Mouse (Mus musculus) thymus, adult 2 months (tissue): ENCODE data around the gene St6galnac3. TPM values are rescaled to one million over a fixed set of nuclear protein-coding genes. Genes with fewer than 3 reads are reported as not detected.

Experiments used
- DNase-seq: peaks from one replicate; pipeline ENCODE4 v3.0.0; 2021
- H3K27ac ChIP-seq: fragments of 200-500 bp; 2 replicates; pipeline ENCODE4 v1.5.1; 2012; ENCODE audit warnings: low read length, control low read depth; ENCODE audit not compliant: control insufficient read depth, insufficient read depth
- H3K27me3 ChIP-seq: fragments of 200-500 bp; 2 replicates; pipeline ENCODE4 v1.6.1; 2012; ENCODE audit warnings: mild to moderate bottlenecking, low read length, moderate library complexity, mixed read lengths; ENCODE audit not compliant: control insufficient read depth, insufficient read depth
- H3K36me3 ChIP-seq: fragments of 200-500 bp; 2 replicates; pipeline ENCODE4 v1.6.1; 2012; ENCODE audit warnings: mild to moderate bottlenecking, low read length, moderate library complexity; ENCODE audit not compliant: control insufficient read depth, insufficient read depth
- H3K4me1 ChIP-seq: fragments of 200-500 bp; replicated peaks from 2 replicates; pipeline ENCODE4 v1.6.1; 2012; ENCODE audit warnings: low read length; ENCODE audit not compliant: control insufficient read depth, insufficient read depth
- H3K4me3 ChIP-seq: fragments of 200-500 bp; 2 replicates; pipeline ENCODE4 v1.5.1; 2012; ENCODE audit warnings: mild to moderate bottlenecking, low read length, control low read depth, moderate library complexity; ENCODE audit not compliant: control insufficient read depth, insufficient read depth
- CTCF ChIP-seq: fragments of 200-500 bp; IDR thresholded peaks from 2 replicates; pipeline ENCODE4 v1.5.1; 2012; ENCODE audit warnings: mild to moderate bottlenecking, control low read depth, low read length, moderate library complexity, borderline replicate concordance; ENCODE audit not compliant: control insufficient read depth, poor library complexity, insufficient read depth; ENCODE audit errors: extremely low read depth
- POLR2A ChIP-seq: fragments of 200-500 bp; IDR thresholded peaks from 2 replicates; pipeline ENCODE4 v1.6.1; 2012; ENCODE audit warnings: mild to moderate bottlenecking, low read length, control low read depth, moderate library complexity; ENCODE audit not compliant: control insufficient read depth, poor library complexity, insufficient read depth; ENCODE audit errors: extremely low read depth
- WGBS: fragments of 180-500 bp; shearing (Covaris S2); methylation state at CpG from one replicate; pipeline ENCODE4 v1.1.7; 2018; 5-methylcytosine and 5-hydroxymethylcytosine counted together
- polyA plus RNA-seq: library from polyadenylated mRNA; depleted of rRNA; stranded (reverse); fragments of >200 nt; gene quantifications from 2 replicates; pipeline ENCODE4 v1.2.3, GENCODE M21; 2012

St6galnac3 gene
- polyA plus RNA-seq, 1 experiment: 1.3 TPM

- TF ChIP-seq POLR2A: no peak
- TF ChIP-seq CTCF: no peak
- no peaks in the 10 kb centered on the region for H3K36me3 ChIP-seq
- no peaks in the 10 kb centered on the region for H3K27me3 ChIP-seq
- DNase-seq: no peak
- WGBS: 92% methylated on average over 9 of the region's 9 CpGs
- H3K4me3 ChIP-seq: no peak overlapping the region
- H3K27ac ChIP-seq: no peak overlapping the region
- H3K4me1 ChIP-seq: no peaks in the 10 kb centered on the region
Measured at GRCm38 (mm10) chr3:153292363-153292762, 432.6 kb downstream of the St6galnac3 start.

DNA sequence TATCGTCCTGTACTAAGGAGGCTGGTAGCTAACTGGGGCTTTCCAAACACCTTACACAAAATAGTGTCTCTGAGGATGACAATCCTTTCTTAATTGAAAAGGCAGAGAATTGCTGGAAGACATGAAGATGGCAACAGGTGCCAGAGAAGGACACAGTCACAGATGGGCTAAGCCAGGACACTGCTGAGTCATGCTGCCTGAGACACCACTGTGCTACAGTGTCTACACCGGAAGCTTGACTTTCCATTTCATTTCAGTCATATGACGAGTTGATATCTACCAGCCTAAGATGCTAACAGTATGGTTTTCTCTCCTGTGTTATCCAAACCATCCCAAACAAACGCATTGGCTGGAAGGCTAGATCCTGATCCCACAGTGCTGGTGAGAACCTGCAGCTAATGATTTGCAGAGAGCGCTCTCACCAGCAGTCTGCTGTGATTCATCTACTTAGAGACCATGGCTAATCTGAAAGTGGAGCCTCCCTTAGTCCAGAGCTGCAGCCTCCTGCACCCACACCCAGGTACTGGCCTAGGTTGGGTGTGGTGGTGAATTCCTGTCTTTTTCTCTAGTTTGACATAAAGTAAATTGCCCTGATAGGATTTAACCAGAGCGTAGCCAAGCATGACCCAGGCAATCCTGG is 433.4 kb downstream of the St6galnac3 start:
- Histone ChIP-seq H3K36me3 (no peaks in the 10 kb centered on the region), H3K27ac (no peak overlapping the region), H3K4me3 (no peak overlapping the region), H3K27me3 (no peaks in the 10 kb centered on the region), H3K4me1 (no peaks in the 10 kb centered on the region)
- no peak for DNase-seq
- 90% methylated on average over 6 of the region's 6 CpGs for WGBS
- no peak for TF ChIP-seq POLR2A
- TF ChIP-seq CTCF: no peak

- Histone ChIP-seq H3K27ac (no peak overlapping the region), H3K4me1 (no peaks in the 10 kb centered on the region), H3K4me3 (no peak overlapping the region), H3K36me3 (no peaks in the 10 kb centered on the region), H3K27me3 (no peaks in the 10 kb centered on the region)
- no peak for TF ChIP-seq POLR2A
- TF ChIP-seq CTCF: no peak
- DNase-seq: no peak
- WGBS: 97% methylated on average over 4 of the region's 4 CpGs
Measured at GRCm38 (mm10) chr3:153289971-153290370, 435.0 kb downstream of the St6galnac3 start.

- WGBS: 94% methylated on average over 4 of the region's 4 CpGs
- H3K36me3 ChIP-seq: no peaks in the 10 kb centered on the region
- no peaks in the 10 kb centered on the region for H3K27me3 ChIP-seq
- no peak overlapping the region for H3K4me3 ChIP-seq
- no peak for DNase-seq
- no peak overlapping the region for H3K27ac ChIP-seq
- H3K4me1 ChIP-seq: no peaks in the 10 kb centered on the region
- no peak for TF ChIP-seq CTCF
- TF ChIP-seq POLR2A: no peak
Measured at GRCm38 (mm10) chr3:153287564-153287963, 437.4 kb downstream of the St6galnac3 start.

- TF ChIP-seq POLR2A (no peak), CTCF (no peak)
- Histone ChIP-seq H3K27ac (no peak overlapping the region), H3K4me3 (no peak overlapping the region), H3K27me3 (no peaks in the 10 kb centered on the region), H3K4me1 (no peaks in the 10 kb centered on the region), H3K36me3 (no peaks in the 10 kb centered on the region)
- WGBS: 96% methylated on average over 6 of the region's 6 CpGs
- no peak for DNase-seq
Measured at GRCm38 (mm10) chr3:153287081-153287480, 437.9 kb downstream of the St6galnac3 start.

GRCm38 (mm10) chr3:153282123-153282765 is 442.7 kb downstream of the St6galnac3 start:
- no peak for DNase-seq
- Histone ChIP-seq H3K27ac (no peak overlapping the region), H3K36me3 (no peaks in the 10 kb centered on the region), H3K4me1 (0 out of 2 replicates have a peak, but pooled peaks cover 2% of the 10 kb centered on the region), H3K4me3 (no peak overlapping the region), H3K27me3 (no peaks in the 10 kb centered on the region)
- TF ChIP-seq CTCF (no peak), POLR2A (no peak)
- 87% methylated on average over 16 of the region's 16 CpGs for WGBS

DNA sequence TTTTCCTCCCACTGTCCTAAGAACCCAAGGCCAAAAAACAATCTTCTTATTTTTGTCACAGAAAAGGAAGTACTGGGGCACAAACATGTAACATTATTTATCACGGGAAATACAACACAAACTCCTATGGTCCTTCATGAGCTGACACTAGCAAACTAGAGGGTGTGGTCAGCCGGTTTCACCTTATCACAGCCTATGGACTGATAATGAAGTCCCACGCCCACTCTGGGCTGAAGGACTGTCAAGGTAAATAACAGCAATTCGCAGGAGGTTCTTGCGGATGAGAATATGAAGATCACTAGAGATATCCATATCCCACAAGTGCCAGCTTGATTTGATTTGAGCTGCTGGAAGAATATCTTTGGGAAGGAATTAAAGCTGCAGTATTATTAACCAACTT is 446.7 kb downstream of the St6galnac3 start:
- TF ChIP-seq CTCF (no peak), POLR2A (no peak)
- DNase-seq: no peak
- Histone ChIP-seq H3K4me3 (no peak overlapping the region), H3K36me3 (no peaks in the 10 kb centered on the region), H3K27ac (no peak overlapping the region), H3K27me3 (no peaks in the 10 kb centered on the region), H3K4me1 (0 out of 2 replicates have a peak, but pooled peaks cover 2% of the 10 kb centered on the region)
- 94% methylated on average over 5 of the region's 5 CpGs for WGBS
